Mouse (Mus musculus) lung, postnatal 14 days (tissue): ENCODE measurements around the gene Actr2.
"Not testable (repeated sequence)": the region's sequence is repeated elsewhere in the genome, so short reads cannot be mapped to it uniquely, and the experiment has no call there.

Experiments used
- DNase-seq: peaks from one replicate; pipeline ENCODE4 v3.0.0; 2021

Gene Actr2

DNA sequence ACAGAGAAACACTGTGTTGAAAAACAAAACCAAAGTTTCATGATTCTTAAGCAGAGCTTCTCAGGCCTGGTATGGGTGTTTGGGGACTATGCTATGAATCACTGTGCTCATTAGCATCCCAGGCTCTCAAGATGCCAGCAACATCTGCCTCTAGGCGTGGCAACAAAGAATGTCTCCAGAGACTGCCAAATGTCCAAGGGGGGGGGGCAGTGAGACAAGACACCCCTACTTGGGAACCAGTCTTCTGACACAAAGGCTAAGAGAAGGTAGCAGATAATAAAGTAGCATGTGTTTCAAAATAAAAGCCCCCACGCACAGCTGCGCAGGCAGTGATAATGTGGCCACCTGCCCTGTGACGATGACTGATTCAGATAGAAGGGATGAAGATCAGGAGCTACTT lies 69.5 kb downstream of the Actr2 start:
- no peak for DNase-seq

DNA sequence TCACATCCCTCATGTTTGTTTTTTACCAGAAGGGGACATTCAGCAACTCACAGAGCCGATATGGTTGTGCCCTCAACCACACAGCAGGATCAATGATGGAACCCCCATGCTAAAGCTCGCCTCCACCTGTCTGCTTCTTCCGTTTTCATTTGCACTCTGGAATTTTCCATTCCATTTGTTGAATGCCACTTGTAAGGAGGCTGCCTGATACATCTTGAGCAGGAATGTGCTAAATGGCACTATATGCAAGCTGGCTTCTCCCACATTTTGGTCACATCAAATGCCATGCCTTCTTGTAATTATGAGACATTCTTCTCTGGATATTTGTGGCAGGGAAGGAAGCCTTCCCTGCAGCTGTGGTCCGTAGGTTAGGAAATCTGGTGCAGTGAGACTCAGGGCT lies 70.6 kb downstream of the Actr2 start:
- DNase-seq = no peak

GRCm38 (mm10) chr11:20041164-20041920 lies 71.4 kb downstream of the Actr2 start:
- no peak for DNase-seq

DNA sequence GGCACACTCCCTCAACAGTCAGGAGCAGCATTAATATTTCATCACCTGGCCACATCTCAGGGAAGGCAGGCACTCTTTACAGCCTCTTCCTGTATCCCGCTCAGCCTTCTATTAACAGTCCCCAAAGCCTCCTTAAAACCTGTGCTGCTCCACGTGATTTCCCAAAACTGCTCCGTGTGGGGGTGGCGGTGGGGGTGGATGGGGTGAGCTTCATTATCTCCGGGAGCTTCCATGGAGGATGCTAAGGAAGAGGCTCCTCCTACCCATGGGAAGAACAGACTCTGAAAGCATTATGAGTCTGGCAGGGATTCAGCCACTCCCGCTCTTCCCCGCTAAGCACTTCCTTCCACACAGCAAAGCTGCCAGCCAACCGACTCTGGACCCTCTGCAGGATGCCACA lies 74.0 kb downstream of the Actr2 start:
- peak; percentile 11 for DNase-seq

DNA sequence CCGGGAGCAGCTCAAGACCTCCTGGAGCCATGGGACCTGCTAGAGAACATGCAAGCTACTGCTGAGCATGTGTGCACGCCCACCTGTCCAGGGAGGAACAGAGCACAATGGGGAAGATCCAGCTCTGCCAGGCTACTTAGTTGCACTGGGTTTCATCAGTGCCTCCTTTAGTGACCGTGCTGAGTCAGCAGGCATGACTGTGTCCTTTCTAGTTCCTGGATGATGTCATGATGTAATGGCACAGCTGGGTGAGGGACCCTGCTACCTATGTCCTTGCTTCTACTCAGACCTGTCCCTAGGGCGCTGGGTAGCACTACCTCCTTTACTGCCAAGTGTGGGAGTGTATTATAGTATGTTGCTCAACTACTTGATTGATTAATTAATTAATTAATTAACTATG lies 75.0 kb downstream of the Actr2 start:
- no peak for DNase-seq

DNA sequence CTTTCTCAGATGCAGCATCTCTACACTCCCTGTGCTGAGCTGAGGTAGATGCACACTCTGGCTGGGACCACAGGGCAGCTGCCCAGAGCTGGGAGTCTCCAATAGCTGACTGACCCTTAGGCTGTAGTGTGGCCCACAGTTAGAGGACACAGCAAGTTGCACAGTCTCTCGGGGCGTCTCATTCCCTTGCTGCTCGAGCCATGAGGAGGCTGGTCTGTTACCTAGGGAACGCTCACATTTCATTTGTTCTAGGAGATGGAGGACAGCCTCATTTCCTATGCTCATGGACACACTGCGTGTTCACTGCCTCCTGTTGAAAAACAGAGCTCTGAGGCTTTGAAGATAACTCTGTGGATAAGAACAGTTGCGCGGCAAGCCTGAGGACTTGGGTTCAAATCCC lies 76.7 kb downstream of the Actr2 start:
- no peak for DNase-seq

- DNase-seq = no peak
These were observed 77.3 kb downstream of the Actr2 start for GRCm38 (mm10) chr11:20035343-20035928.

GRCm38 (mm10) chr11:20034337-20034947 lies 78.3 kb downstream of the Actr2 start:
- no peak for DNase-seq

- no peak for DNase-seq
These were observed 79.1 kb downstream of the Actr2 start for GRCm38 (mm10) chr11:20033541-20034160.

DNA sequence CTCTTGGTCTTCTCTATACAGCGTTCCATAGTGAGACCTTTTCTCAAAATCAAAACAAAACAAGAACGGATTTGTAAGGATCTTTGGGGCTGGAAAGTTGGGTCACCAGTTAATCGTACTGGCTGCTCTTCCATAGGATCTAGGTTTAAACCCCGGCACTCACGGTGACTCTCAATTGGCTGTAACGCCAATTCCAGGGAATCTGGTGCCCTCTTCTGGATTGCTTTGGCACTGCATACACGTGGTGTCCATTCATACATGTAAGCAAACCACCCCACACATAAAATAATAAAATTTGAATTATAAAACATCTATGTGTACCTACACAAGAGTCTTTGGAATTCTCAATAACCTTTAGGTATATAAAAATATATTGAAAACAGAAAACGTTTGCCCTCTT lies 81.2 kb downstream of the Actr2 start:
- peak; percentile 60 for DNase-seq

DNA sequence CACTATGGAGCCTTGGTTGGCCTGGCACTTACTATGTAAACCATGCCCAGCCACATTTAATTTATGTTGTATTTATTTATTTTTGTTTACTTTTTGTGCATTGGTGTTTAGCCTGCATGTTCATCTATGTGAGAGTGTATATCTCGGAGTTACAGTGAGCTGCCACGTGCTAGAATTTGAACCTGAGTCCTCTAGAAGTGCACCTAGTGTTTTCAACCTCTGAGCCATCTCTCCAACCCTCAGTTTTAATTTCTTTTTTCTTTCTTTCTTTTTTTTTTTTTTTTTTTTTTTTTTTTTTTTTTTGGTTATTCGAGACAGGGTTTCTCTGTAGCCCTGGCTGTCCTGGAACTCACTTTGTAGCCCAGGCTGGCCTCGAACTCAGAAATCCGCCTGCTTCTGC lies 81.7 kb downstream of the Actr2 start:
- DNase-seq = not testable (repeated sequence)

DNA sequence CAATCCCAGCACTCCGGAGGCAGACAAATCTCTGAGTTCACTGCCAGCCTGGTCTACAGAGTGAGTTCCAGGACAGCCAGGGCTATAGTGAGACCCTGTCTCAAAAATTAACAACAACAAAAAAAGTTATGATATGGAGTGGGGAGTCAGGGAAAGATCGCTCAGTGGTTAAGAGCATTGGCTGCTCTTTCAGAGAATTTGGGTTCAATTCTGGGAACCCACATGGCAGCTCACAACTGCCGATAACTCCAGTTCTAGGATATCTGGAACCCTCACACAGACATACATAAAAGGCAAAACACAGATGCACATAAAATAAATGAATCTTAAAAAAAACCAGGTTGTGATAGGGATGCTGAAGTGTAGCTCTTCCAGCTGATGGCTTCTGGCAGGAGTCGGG lies 83.7 kb downstream of the Actr2 start:
- no peak for DNase-seq

DNA sequence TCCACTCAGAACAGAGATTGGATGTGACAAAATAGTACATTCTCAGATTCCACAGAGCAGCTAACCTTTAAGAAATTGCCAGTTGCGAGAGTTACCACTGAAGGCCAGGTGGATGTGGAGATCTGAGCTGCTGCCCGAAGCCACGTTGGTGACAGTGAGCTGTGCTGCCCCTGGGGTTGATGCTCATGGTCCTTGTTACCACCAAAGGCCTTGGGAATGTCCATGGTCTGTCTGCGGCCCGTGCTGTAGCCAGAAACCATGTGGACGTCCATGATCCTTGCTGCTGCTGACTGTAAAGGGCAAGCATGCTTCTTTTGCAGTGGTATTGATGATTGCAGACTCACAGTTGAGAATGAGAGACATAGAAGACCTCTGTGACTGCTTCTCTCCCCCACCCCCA lies 84.3 kb downstream of the Actr2 start:
- DNase-seq = no peak

- no peak for DNase-seq
These were observed 85.0 kb downstream of the Actr2 start for GRCm38 (mm10) chr11:20027719-20028118.

GRCm38 (mm10) chr11:20025899-20026298 lies 86.8 kb downstream of the Actr2 start:
- DNase-seq = no peak

DNA sequence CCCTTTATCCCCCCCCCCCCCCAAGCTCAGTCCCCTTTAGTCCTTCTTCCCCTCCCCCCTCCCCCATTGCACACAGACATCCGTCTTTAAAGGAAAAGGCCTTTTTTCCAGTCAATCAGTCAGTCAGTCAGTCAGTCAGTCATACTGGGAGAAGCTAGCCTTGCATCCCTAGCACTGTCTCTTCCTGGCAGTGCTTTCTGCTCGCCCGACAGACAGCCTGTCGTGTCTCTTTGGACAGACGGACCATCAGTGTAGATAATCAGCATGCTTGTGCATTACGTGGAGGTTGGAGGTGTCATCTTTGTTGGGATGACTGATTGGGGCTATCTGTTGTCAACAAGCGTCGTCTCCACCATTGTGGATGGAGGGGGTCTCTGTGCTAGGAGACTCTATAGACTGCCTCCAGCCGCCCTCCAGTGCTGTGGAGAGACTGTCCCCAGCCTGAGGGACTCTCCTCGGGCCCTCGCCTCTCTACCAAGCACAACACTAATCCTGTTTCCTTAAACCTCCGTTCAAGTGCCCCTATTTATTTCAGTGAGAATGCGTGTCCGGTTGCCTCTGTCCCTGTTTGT lies 89.7 kb downstream of the Actr2 start:
- no peak for DNase-seq

DNA sequence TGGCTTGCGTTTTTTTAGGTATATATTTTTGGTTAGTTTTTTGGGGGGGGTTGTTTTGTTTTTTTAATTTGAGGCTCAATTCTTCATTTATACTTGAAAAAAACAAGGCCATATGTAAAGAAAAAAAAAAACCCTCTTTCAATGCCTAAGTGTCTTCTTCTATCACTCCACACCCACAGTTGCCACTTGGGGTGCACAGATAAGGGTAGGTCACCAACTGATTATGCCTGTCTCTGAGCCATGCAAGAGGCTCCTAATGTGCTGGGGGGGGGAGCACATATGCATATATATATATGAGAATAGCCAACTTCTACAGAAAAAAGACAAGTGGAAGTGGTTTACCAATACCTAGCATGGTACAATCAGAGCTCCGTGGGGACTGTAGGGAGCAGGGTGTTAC lies 90.3 kb downstream of the Actr2 start:
- no peak for DNase-seq

DNA sequence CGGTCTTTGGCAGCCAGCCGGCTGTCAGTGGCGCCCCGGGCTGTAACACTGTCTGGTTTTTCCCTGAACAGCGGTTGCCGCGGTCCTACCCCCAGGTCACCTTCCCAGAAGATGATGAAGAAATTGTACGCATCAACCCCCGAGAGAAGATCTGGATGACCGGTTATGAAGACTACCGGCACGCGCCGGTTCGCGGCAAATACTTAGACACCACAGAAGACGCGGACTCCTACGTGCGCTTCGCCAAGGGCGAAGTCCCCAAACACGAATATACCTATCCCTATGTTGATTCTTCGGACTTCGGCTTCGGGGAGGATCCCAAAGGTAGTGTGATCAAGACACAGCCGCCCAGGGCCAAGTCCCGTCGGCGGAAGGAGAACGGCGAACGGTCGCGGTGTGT lies 92.0 kb downstream of the Actr2 start:
- DNase-seq = no peak

DNA sequence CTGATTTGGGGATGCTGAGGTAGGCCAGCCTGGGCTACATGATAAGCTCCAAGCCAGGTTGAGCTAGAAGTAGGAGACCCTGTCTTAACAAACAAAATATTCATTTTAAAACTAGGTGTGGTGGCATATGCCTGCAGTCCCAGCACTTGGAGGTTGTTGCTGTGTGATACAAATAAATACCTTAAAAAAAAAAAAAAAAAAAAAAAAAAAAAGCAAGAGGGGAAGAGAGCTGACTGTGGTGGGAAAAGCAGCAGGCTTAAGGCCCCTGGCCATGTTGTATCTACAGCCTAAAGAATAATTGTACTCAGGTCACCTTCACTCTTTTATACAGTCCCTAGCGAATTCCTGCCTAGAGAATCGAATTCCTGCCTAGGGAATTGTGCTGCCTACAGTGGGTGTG lies 93.8 kb downstream of the Actr2 start:
- no peak for DNase-seq

- DNase-seq = no peak
These were observed 94.8 kb downstream of the Actr2 start for GRCm38 (mm10) chr11:20017937-20018336.

DNA sequence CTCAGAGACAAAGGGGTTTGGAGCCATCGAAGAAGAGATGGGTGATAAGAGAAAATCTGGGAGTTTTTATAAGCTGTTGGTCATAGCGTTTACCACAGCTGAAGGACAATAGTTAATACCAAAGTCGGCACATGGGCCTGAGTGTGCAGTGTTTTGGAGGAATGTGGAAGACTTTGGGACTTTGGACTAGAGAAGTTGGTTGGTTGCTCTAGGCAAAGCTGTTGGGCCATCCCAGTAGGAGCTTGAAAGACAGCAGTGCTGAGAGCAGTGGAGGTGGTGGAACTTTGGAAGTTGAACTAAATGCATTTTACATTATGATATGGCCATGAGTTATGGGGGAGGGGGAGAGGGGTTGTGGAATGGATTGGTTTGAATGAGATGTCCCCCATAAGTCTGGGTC lies 99.3 kb downstream of the Actr2 start:
- no peak for DNase-seq
